Mouse (Mus musculus): Measurements from ENCODE around the gene Gnat3.

The Gnat3 gene

DNA sequence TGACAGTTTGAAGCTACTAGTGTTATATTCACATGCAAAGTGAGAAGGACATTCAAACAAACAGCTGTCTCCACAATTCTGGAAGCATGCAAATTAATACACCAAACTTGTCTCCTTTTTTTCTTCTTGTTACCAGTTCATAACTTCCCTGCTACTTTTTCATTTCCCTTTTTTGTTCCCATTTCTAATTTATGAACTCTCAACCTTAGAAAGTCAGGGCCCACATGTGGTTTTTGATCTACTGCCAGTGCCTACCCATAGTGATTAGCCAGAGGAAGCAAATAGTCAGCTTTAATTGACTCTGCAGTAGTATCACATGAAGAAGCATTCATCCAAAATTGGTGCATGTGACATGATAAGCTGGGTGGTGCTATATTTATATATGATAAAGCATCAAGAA lies 44.7 kb downstream of the Gnat3 start:
- DNase-seq = no peak

DNA sequence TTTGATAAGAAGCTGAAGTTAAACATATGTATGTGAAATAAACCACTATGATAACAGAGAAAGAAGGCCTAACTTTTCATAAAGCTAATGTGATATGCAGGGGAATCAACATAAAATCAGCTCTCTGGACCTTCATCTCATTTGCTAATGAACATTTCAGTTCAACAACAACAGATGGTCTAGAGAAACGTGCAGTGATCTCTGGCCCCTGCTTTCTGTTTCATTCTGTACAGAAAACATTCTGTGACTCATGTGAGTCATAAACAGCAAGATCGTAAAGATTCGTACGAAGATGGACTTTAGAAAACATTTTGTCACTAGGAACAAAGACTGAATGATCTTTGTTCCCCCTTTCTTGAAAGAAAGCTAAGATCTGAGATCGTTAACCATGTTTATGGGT lies 48.0 kb downstream of the Gnat3 start:
- DNase-seq = no peak

DNA sequence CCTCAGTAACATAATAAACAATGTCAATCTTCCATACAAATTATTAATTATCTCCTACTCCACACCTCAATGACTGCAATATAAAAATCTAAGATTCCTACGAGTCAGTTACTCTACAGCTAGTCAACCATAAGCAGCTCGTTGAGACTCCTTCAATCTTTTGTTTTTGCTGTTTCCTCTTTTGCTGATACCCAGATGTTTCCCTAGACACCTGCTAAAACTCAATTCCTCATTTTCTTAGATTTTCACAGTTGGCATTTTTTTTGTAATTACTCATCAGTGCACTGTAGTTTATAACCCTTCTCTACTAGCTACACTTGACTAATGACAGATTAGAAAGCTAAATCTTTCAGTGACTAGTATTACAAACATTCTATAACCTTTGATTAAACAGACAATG lies 50.8 kb downstream of the Gnat3 start:
- no peak for DNase-seq

DNA sequence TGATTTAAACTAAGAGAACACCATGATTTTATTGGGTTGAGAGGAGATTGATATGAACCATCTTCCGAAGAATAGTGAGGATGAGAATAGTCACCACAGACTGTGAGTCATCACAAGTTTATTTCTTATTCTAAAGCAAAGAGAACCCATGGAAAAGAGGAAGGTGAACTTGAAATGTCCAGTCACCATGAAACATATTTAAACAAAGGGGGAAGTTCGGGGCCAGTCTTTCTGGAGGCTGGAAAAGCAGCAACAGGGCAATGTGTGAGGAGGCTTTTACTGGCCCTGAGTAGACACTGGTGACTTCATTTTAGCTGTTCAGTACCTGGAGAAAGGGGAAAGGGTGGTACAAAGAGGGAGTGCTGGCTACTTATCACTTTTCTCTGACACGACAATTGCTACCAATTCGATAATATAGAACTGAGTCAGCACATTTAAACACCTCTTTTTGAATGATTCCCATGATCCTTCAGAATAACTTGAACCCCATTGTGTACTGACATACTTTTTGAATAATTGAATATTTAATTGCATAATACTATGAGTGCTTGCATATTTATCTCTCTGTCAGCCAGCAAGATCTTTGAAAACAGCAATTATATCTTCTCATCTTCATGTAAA lies 52.0 kb downstream of the Gnat3 start:
- DNase-seq = no peak

DNA sequence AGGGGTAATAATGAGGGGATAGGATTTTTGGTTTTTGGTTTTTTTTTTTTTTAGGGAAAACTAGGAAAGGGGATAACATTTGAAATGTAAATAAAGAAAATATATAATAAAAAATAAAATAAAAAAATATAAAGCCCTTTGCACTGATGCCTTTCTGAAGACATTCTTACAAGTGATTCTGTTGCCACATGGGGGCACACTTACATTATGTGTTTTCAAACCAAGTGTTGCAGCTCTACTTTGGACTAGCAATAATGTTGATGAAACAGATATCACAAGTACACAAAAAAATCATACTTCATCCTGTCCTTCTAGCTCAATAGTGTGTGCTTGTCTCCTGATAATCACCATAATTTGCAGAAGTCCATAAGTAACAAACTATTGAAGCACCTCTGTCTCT lies 61.0 kb downstream of the Gnat3 start:
- DNase-seq = no peak

DNA sequence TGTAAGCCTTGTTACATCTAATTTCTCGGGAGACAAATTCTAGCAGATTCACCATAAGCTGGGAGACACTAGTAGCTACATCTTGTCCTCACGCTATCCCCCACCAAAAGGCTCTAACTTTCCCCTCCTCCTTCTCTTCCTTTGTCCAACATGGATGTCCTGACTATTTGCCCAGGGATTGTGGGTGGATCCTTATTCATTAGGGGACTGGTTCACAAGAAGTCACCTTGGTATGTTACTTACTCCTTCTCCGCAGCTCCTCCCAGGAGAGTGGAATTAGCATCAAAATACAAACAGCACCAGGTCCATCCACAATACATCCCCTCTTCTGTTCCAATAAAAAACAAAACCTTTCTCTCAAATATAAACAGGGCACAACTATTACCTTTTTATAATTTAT lies 65.2 kb downstream of the Gnat3 start:
- no peak for DNase-seq

DNA sequence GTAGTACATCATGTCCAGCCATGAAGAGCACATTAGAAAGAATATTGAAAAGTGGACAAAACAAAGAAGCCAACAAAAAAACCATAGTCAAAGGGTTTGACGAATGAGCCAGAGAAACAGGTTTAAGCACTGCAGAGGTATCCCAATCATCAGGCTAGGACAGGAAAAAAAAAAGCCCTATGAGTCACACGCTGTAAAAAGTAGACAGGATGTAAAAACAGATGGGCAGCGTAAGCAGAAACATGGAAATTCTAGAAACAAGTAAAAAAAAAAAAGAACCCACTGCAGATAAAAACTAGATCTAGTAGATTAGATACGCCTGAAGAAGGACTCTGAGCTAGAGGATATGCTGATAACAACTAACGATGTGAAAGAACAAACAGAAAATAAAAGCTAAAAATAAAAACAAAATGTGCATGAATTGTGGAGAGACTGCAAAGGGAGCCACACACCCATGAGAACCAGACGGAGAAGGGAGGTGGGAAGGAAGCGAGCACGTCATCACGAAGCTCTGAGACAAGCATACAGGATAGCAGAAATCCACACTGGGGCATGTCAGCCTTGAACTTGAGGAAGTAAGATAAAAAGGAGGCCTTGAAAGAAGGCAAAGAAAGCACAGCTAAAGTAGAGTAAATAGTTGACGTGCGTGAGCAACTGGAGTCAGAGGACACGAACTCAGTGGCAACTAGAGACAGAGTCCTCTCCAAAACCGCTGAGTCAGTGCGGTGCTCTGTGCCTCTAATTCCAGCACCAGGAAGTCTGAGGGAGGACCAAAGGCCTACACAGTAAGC lies 73.7 kb downstream of the Gnat3 start:
- DNase-seq = no peak

DNA sequence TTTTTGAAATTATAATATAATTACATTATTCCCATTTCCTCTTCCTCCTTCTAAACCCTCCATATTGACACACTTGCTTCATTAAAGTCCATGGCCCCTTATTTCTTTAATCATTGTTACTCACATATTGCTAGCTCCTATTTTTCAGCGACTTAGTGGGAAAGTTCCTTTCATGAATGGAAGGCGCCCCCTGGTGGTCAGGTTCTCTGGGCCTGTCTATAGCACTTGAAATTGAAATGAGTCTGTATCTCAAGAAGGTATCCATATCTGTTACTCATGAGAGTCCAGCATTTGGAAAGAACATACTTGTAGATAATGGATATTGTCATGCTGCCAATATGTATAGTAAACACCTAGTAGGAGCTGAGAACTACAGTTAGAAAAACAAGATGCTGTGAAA lies 80.7 kb downstream of the Gnat3 start:
- peak; percentile 12 for DNase-seq

DNA sequence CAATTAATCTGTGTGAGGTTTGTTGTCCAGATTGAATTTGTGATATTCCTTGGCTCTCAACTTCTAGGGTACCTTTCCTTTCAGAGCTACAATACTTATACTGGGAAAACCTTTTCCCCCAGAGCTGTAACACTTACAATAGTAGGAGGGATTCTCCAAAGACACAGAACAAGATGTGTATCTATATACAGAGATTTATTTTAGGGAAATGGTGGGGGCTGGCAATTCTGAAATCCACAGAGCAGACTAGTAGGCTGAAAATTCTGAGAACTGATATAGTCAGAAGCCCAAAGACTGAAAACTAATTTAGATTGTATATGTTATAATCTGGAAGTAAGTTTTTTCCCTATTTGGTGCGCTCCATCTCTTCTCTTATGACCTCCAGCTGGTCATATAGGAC lies 86.5 kb downstream of the Gnat3 start:
- DNase-seq = no peak

DNA sequence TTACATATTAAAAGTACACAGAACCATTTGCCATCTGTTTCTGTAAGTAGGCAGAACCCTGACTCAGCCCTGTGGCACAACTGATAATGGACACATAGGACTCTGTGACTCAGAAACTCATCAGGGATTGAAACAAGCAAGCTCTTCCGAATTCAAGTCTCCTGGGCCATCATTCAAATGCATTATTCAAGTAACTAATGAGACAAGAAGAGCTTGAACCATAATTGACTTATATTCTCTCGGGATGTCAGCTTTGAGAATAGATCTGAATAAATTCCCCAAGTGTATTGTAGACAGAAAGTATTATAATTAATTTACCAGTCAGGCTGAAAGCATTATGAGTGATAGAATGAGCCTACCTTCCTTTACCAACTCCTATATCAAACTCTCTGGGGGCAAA lies 93.0 kb downstream of the Gnat3 start:
- no peak for DNase-seq
